Mouse (Mus musculus) embryonic fibroblast, embryonic 13.5 days (primary cell): Measurements from ENCODE around the gene Dcdc2a.

Source experiments
- CTCF ChIP-seq: IDR thresholded peaks from 2 replicates; pipeline ENCODE4 v1.5.1; 2011; ENCODE audit warnings: mild to moderate bottlenecking, control low read depth, low read length, moderate library complexity, borderline replicate concordance; ENCODE audit not compliant: insufficient read depth
- POLR2A ChIP-seq: IDR thresholded peaks from 2 replicates; pipeline ENCODE4 v1.6.1; 2011; ENCODE audit warnings: low read depth, mild to moderate bottlenecking, control low read depth, low read length, moderate library complexity

- TF ChIP-seq CTCF = no peak
- no peak for TF ChIP-seq POLR2A
Observed at GRCm38 (mm10) chr13:25218394-25218793, 162.6 kb downstream of the Dcdc2a start.
